Mouse (Mus musculus): ENCODE data around the gene Srpr. TPM values are rescaled to one million over a fixed set of nuclear protein-coding genes. Genes with fewer than 3 reads are reported as not detected.

Srpr gene
- polyA plus RNA-seq, 1 experiment from 2014 or later = 94.4 TPM

DNA sequence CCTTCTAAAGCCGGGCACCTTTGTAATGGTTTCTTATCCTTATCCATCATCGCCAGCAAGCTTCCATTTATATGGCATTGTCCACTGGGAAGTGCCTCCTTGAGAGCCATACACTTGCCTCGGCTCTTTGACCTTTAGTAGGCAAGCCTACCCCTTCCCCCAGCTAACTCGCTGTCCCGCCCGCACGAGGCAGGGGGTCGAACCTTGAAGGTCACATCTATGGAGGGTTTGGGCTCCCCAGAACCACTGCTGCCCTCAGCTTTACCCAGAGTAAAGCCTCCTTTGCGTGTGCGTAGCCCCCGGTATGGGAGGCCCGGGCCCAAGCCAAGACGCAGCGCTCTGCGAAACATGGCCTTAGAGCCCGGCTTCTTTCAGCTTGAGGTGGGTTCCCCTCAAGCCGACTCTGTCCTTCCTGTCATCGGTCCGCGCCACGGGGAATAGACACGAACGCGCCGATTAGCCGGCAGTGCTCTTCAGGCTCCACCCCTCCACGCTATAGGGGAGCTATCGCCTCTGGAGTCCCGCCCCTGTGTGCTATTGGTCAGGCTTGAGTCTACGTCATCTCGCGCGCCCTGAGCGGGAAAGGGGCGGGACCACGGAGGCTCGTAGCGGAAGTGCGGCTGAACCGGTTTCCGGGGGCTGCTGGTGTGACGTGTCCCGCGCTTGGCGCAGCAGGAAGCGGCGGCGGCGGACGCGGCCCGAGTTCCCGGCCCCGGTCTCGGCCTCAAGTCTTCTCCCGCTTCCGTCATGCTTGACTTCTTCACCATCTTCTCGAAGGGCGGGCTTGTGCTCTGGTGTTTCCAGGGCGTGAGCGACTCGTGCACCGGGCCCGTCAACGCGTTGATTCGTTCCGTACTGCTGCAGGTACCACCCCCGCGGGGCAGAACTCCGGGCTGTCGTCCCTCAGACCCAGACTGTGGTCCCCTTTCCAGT, 10.8 kb downstream of the Srpr start, which contains the start of gene Foxred1:
TSS of gene Foxred1 (minus strand) at position 514 of the 933 bp plus-strand sequence.
- Histone ChIP-seq H3K27me3 (ENCODE audit: insufficient read depth, low read length) (no peaks in the 10 kb centered on the region), H3K9me3 (ENCODE audit: low read length) (no peaks in the 10 kb centered on the region), H3K4me1 (ENCODE audit: insufficient read depth) (peaks cover 20% of the 10 kb centered on the region), H3K4me2 (ENCODE audit: low read depth, low read length) (peak within 1 kb of the TSS; percentile 97), H3K4me3 (ENCODE audit: low read depth, low read length) (peak within 1 kb of the TSS; percentile 95), H3K27ac (ENCODE audit: low read depth) (peak within 1 kb of the TSS; percentile 93), H3K9ac (replicated peaks) (peak within 1 kb of the TSS; percentile 90), H3K36me3 (replicated peaks; ENCODE audit: insufficient read depth, low read length) (peaks cover 61% of the 10 kb centered on the region)
- DNase-seq (peak; percentile 99), ATAC-seq (peak; percentile 99)
- peak; percentile 53; the same call in 1 of the 2 replicates for TF ChIP-seq EP300 (IDR thresholded peaks at IDR 0.05; ENCODE audit: low read depth)
- TF ChIP-seq CTCF (IDR thresholded peaks at IDR 0.05; ENCODE audit: low read depth) = 0 out of 2 replicates have a peak, but pooled peaks have one; percentile 0
- under 1% methylated on average over 70 of the region's 72 CpGs for WGBS (ENCODE audit: insufficient replicate concordance)

DNA sequence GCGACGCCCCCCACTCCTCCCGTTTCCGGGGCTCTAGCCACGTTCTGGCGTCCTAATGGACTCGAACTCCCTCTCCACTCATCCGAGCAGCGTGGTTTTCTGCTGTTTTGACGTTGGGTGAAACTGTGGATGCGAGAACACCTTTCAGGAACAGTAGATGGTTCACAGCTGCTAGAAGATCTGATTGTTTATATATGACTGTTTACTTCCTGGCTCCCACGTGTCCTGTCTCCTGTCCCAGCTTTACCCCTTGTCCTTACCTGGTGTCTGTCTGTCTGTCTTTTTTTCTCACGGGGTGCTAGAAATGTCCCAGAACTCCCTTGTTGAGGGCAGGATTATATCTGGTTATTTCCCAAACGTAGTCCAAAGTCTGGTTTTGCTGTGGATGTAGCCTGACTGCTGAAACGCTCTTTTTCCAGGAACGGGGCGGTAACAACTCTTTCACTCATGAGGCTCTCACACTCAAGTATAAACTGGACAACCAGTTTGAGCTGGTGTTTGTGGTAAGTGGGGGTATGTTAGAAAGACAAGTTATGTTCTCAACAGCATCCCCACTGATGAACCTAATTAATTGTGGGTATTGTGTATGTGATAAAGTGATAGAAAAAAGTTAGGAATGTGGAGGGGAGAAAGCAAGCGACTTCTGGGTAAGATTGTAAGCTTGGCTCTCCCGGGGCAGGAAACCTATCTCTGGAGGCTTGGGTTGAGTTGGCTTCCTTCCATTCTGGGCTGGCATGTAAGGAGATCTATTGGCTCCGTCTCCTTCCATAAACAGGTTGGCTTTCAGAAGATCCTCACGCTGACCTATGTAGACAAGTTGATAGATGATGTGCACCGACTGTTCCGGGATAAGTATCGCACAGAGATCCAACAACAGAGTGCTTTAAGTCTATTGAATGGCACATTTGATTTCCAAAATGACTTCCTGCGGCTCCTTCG, 11.9 kb downstream of the Srpr start:
- peak overlapping the region; percentile 90 for H3K9ac ChIP-seq (replicated peaks)
- peaks cover 53% of the 10 kb centered on the region for H3K36me3 ChIP-seq (replicated peaks; ENCODE audit: insufficient read depth, low read length)
- peaks cover 20% of the 10 kb centered on the region for H3K4me1 ChIP-seq (ENCODE audit: insufficient read depth)
- 29% methylated on average over 26 of the region's 26 CpGs for WGBS (ENCODE audit: insufficient replicate concordance)
- peak overlapping the region; percentile 95 for H3K4me3 ChIP-seq (ENCODE audit: low read depth, low read length)
- H3K9me3 ChIP-seq (ENCODE audit: low read length) = no peaks in the 10 kb centered on the region
- ATAC-seq (peak; percentile 20), DNase-seq (no peak)
- no peak for TF ChIP-seq CTCF (IDR thresholded peaks at IDR 0.05; ENCODE audit: low read depth)
- no peak for TF ChIP-seq EP300 (IDR thresholded peaks at IDR 0.05; ENCODE audit: low read depth)
- no peaks in the 10 kb centered on the region for H3K27me3 ChIP-seq (ENCODE audit: insufficient read depth, low read length)
- peak overlapping the region; percentile 97 for H3K4me2 ChIP-seq (ENCODE audit: low read depth, low read length)
- peak overlapping the region; percentile 90 for H3K27ac ChIP-seq (ENCODE audit: low read depth)

DNA sequence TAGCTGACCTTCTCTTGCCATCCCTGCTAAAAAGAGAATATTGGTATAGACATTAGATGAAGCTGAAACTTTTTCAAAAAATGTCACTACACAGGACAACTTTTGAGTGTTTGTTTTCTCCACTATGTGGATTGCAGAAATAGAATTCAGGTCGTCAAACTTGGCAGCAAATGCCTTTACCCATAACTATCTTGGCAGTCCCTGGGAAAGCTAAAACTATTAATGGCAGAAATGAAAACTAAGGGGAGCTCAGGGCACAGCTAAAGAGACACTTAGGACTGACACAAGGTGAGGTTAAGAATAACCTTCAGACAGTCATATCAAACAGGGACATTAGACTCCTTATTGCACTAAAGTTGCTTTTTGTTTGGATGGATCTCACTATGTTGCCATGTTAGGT, 18.0 kb downstream of the Srpr start:
- no peak overlapping the region for H3K9ac ChIP-seq (replicated peaks)
- DNase-seq (no peak), ATAC-seq (no peak)
- H3K4me2 ChIP-seq (ENCODE audit: low read depth, low read length) = no peak overlapping the region
- 57% methylated on average over 1 of the region's 1 CpGs for WGBS (ENCODE audit: insufficient replicate concordance)
- peaks cover 62% of the 10 kb centered on the region for H3K36me3 ChIP-seq (replicated peaks; ENCODE audit: insufficient read depth, low read length)
- H3K27ac ChIP-seq (ENCODE audit: low read depth) = no peak overlapping the region
- no peaks in the 10 kb centered on the region for H3K4me1 ChIP-seq (ENCODE audit: insufficient read depth)
- no peak overlapping the region for H3K4me3 ChIP-seq (ENCODE audit: low read depth, low read length)
- no peaks in the 10 kb centered on the region for H3K27me3 ChIP-seq (ENCODE audit: insufficient read depth, low read length)
- H3K9me3 ChIP-seq (ENCODE audit: low read length) = no peaks in the 10 kb centered on the region
- no peak for TF ChIP-seq CTCF (IDR thresholded peaks at IDR 0.05; ENCODE audit: low read depth)
- no peak for TF ChIP-seq EP300 (IDR thresholded peaks at IDR 0.05; ENCODE audit: low read depth)

DNA sequence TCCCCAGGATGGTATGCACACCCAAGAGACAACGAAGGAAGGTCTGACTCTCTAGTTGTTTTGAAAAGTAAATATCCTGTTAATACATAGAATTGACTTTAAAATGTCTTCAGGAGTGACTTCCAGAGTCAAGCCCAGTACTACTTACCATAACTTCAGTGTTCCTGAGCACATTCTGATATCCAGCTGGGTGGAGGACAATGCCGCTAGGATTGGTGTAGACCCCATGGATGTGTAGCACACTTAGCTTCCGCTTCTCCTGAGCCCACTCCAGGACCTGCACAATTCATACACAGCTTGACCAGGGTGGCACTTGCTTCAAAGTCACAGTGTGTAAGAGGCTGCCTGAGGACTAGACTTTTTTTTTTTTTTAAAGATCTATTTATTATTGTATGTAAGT, 23.5 kb downstream of the Srpr start:
- Histone ChIP-seq H3K4me2 (ENCODE audit: low read depth, low read length) (no peak overlapping the region), H3K36me3 (replicated peaks; ENCODE audit: insufficient read depth, low read length) (peaks cover 28% of the 10 kb centered on the region), H3K4me3 (ENCODE audit: low read depth, low read length) (no peak overlapping the region), H3K27me3 (ENCODE audit: insufficient read depth, low read length) (no peaks in the 10 kb centered on the region), H3K27ac (ENCODE audit: low read depth) (no peak overlapping the region), H3K4me1 (ENCODE audit: insufficient read depth) (no peaks in the 10 kb centered on the region), H3K9ac (replicated peaks) (no peak overlapping the region), H3K9me3 (ENCODE audit: low read length) (no peaks in the 10 kb centered on the region)
- DNase-seq (no peak), ATAC-seq (no peak)
- TF ChIP-seq CTCF (IDR thresholded peaks at IDR 0.05; ENCODE audit: low read depth) = no peak
- TF ChIP-seq EP300 (IDR thresholded peaks at IDR 0.05; ENCODE audit: low read depth) = no peak
- WGBS (ENCODE audit: insufficient replicate concordance) = 93% methylated on average over 3 of the region's 3 CpGs

DNA sequence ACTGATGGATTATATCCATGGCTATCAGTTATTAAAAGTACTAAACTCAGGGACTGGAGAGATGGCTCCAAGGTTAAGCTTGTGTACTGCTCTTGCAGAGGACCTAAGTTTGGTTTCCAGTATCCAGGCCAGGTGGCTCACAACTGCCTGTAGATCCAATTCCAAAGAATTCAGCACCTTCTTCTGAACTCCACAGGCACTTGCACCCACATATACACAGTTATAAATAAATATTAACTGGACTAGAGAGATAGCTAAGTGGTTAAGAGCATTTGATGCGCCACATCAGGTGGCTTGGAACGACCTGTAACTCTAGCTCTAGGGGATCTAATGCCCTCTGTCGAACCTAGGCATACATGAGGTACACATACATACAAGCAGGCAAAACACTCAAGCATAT, 28.7 kb downstream of the Srpr start:
- Histone ChIP-seq H3K36me3 (replicated peaks; ENCODE audit: insufficient read depth, low read length) (peaks cover 6% of the 10 kb centered on the region), H3K9me3 (ENCODE audit: low read length) (no peaks in the 10 kb centered on the region), H3K27me3 (ENCODE audit: insufficient read depth, low read length) (no peaks in the 10 kb centered on the region), H3K27ac (ENCODE audit: low read depth) (no peak overlapping the region), H3K9ac (replicated peaks) (no peak overlapping the region), H3K4me2 (ENCODE audit: low read depth, low read length) (no peak overlapping the region), H3K4me1 (ENCODE audit: insufficient read depth) (no peaks in the 10 kb centered on the region), H3K4me3 (ENCODE audit: low read depth, low read length) (no peak overlapping the region)
- ATAC-seq (no peak), DNase-seq (no peak)
- TF ChIP-seq EP300 (IDR thresholded peaks at IDR 0.05; ENCODE audit: low read depth) (no peak), CTCF (IDR thresholded peaks at IDR 0.05; ENCODE audit: low read depth) (no peak)
- WGBS (ENCODE audit: insufficient replicate concordance) = 83% methylated on average over 3 of the region's 3 CpGs

DNA sequence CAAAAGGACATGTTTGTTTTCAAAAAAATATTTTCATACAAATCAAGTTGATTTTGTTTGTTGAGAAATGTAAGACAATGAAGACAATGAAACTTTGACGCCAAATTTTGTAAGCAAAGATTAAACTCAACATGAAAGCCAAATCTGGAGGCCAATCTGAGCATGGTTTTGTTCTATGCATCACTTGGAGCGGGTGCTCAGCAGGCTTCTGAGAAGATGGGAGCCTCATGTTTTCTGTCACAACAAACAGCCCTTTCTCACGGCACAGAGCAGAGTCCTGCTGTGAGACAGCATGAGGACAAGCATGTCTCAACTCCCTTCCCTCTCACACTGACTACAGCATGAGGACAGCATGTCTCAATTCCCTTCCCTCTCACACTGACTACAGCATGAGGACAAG, 36.0 kb downstream of the Srpr start:
- no peak overlapping the region for H3K4me3 ChIP-seq (ENCODE audit: low read depth, low read length)
- TF ChIP-seq EP300 (IDR thresholded peaks at IDR 0.05; ENCODE audit: low read depth) (no peak), CTCF (IDR thresholded peaks at IDR 0.05; ENCODE audit: low read depth) (no peak)
- H3K9ac ChIP-seq (replicated peaks) = no peak overlapping the region
- no peaks in the 10 kb centered on the region for H3K9me3 ChIP-seq (ENCODE audit: low read length)
- H3K27ac ChIP-seq (ENCODE audit: low read depth) = no peak overlapping the region
- no peaks in the 10 kb centered on the region for H3K27me3 ChIP-seq (ENCODE audit: insufficient read depth, low read length)
- no peak overlapping the region for H3K4me2 ChIP-seq (ENCODE audit: low read depth, low read length)
- H3K36me3 ChIP-seq (replicated peaks; ENCODE audit: insufficient read depth, low read length) = peaks cover 11% of the 10 kb centered on the region; the same call in 1 of the 2 replicates
- DNase-seq (no peak), ATAC-seq (no peak)
- WGBS (ENCODE audit: insufficient replicate concordance) = 75% methylated on average over 3 of the region's 3 CpGs
- H3K4me1 ChIP-seq (ENCODE audit: insufficient read depth) = no peaks in the 10 kb centered on the region
